In the genomic region with DNA sequence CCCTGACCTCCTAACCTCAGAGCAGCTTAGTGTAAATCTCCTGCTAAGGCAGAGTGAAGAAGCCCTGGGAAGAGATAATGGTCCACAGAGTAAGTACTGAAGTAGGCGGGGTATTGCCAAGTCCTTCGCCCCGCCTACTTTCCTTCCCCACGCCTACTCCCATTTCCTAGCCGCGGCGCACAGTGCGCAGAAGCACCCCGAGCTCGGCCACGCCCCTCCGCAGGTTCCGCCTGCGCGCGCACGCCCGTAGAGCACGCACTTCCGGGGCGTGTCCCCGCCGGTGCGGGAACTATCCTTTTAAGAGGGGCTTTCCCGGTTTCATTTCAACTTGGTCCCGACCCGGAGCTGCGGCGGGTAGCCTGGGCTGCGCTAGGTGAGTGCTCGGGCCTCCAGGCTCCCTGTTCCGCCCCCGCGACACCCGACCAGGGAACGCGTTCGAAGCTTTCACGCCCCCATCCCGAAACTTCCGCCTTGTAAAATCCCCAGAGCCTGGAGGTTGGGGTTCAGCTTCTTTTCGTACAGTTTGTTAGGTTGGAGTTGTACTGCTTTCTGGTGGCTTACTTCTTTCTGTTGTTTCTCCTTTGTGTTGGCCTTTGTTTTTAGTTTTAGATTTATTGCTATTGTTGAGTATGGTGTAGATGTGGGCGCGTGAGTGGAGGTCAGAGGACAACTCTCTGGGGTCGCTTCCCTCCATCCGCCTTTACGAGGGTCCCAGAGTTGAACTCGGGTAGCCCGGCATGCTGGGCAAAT, we compare ENCODE assay signal across 8 mouse cellular contexts. TPM values are rescaled to one million over a fixed set of nuclear protein-coding genes. Genes with fewer than 3 reads are reported as not detected.
DNase-seq lines count a peak whose midpoint lies in the region; ATAC-seq and TF ChIP-seq lines count a peak whose summit lies in the region.

A gene (plus strand): TSS at position 250 of the 750 bp plus-strand sequence.

- TF ChIP-seq CTCF in ES-Bruce4 (IDR thresholded peaks at IDR 0.05; ENCODE audit: low read depth, low read length), result no peak
- no peak for TF ChIP-seq CTCF in liver, postnatal 0 days (IDR thresholded peaks at IDR 0.05; ENCODE audit: low read depth)

- peak; percentile 46 for TF ChIP-seq POLR2A in ES-Bruce4 (IDR thresholded peaks at IDR 0.05; ENCODE audit: insufficient read depth, low read length)

- ATAC-seq in cerebellum, adult (ENCODE audit: insufficient number of reproducible peaks, low FRiP score, low TSS enrichment), result peak; percentile 95
- peak; percentile 99 for ATAC-seq in forebrain, embryonic 13.5 days
- peak; percentile 99 for ATAC-seq in liver, postnatal 0 days
- peak; percentile 99 for ATAC-seq in neural tube, embryonic 14.5 days (ENCODE audit: low read depth)

- WGBS in forebrain, embryonic 13.5 days, result under 1% methylated on average over 49 of the region's 49 CpGs
- under 1% methylated on average over 49 of the region's 49 CpGs for WGBS in large intestine, adult 2 months
- under 1% methylated on average over 49 of the region's 49 CpGs for WGBS in liver, postnatal 0 days (ENCODE audit: insufficient replicate concordance)
- WGBS in neural tube, embryonic 14.5 days, result under 1% methylated on average over 44 of the region's 49 CpGs

- no peaks in the 10 kb centered on the region for H3K4me1 ChIP-seq in ES-Bruce4 (ENCODE audit: control insufficient read depth, insufficient read depth, low read length)
- H3K4me1 ChIP-seq in forebrain, embryonic 13.5 days, result peaks cover 21% of the 10 kb centered on the region
- peaks cover 5% of the 10 kb centered on the region for H3K4me1 ChIP-seq in liver, postnatal 0 days (ENCODE audit: insufficient read depth)
- peaks cover 6% of the 10 kb centered on the region; the same call in 1 of the 2 replicates for H3K4me1 ChIP-seq in neural tube, embryonic 14.5 days (ENCODE audit: control insufficient read depth, insufficient read depth, low read length)

- peak within 1 kb of the TSS; percentile 91 for H3K4me2 ChIP-seq in forebrain, embryonic 13.5 days
- H3K4me2 ChIP-seq in liver, postnatal 0 days (ENCODE audit: low read depth, low read length), result peak within 1 kb of the TSS; percentile 94
- peak within 1 kb of the TSS; percentile 96 for H3K4me2 ChIP-seq in neural tube, embryonic 14.5 days (ENCODE audit: low read depth, low read length)

- peak within 1 kb of the TSS; percentile 89 for H3K4me3 ChIP-seq in ES-Bruce4 (ENCODE audit: low read depth, low read length)
- peak within 1 kb of the TSS; percentile 82 for H3K4me3 ChIP-seq in forebrain, embryonic 13.5 days
- H3K4me3 ChIP-seq in liver, postnatal 0 days (ENCODE audit: low read depth, low read length), result peak within 1 kb of the TSS; percentile 88
- H3K4me3 ChIP-seq in neural tube, embryonic 14.5 days (ENCODE audit: low read depth, low read length), result peak within 1 kb of the TSS; percentile 68

- peak; percentile 94 to 95 for DNase-seq in heart, postnatal 10 days
- peak; percentile 68 for DNase-seq in large intestine, adult 2 months (ENCODE audit: low read depth, low spot score)
- peak; percentile 99 for DNase-seq in liver, postnatal 0 days
- DNase-seq in testis, postnatal 10 days (ENCODE audit: low spot score), result peak; percentile 98

- H3K9ac ChIP-seq in ES-Bruce4 (ENCODE audit: low read depth, poor library complexity, severe bottlenecking), result peak within 1 kb of the TSS; percentile 72
- peak within 1 kb of the TSS; percentile 86 for H3K9ac ChIP-seq in forebrain, embryonic 13.5 days
- H3K9ac ChIP-seq in liver, postnatal 0 days (replicated peaks), result peak within 1 kb of the TSS; percentile 68
- H3K9ac ChIP-seq in neural tube, embryonic 14.5 days (replicated peaks; ENCODE audit: low read depth, low read length), result peak within 1 kb of the TSS; percentile 65

- no peak for TF ChIP-seq EP300 in ES-Bruce4 (IDR thresholded peaks at IDR 0.05; ENCODE audit: insufficient read depth, low read depth, low read length)
- 0 out of 2 replicates have a peak, but pooled peaks have one; percentile 26 for TF ChIP-seq EP300 in liver, postnatal 0 days (IDR thresholded peaks at IDR 0.05; ENCODE audit: low read depth)

- H3K9me3 ChIP-seq in ES-Bruce4 (replicated peaks; ENCODE audit: control insufficient read depth, insufficient read depth, low read length, poor library complexity, severe bottlenecking), result no peaks in the 10 kb centered on the region
- no peaks in the 10 kb centered on the region for H3K9me3 ChIP-seq in forebrain, embryonic 13.5 days (replicated peaks)
- H3K9me3 ChIP-seq in liver, postnatal 0 days (ENCODE audit: low read length), result no peaks in the 10 kb centered on the region
- no peaks in the 10 kb centered on the region for H3K9me3 ChIP-seq in neural tube, embryonic 14.5 days (ENCODE audit: control insufficient read depth, low read length)

- no peak within 1 kb of the TSS for H3K27ac ChIP-seq in ES-Bruce4 (ENCODE audit: insufficient read depth, low read length)
- peak within 1 kb of the TSS; percentile 5; the same call in 1 of the 2 replicates for H3K27ac ChIP-seq in forebrain, embryonic 13.5 days
- peak within 1 kb of the TSS; percentile 81 for H3K27ac ChIP-seq in liver, postnatal 0 days (ENCODE audit: low read depth)
- H3K27ac ChIP-seq in neural tube, embryonic 14.5 days (ENCODE audit: low read depth, low read length), result peak within 1 kb of the TSS; percentile 61

- intact Hi-C loops in heart, postnatal 10 days (cut with DNase I), result no loop called here

- no peaks in the 10 kb centered on the region for H3K27me3 ChIP-seq in ES-Bruce4 (ENCODE audit: control insufficient read depth, insufficient read depth, low read length, poor library complexity, severe bottlenecking)
- no peaks in the 10 kb centered on the region for H3K27me3 ChIP-seq in forebrain, embryonic 13.5 days
- no peaks in the 10 kb centered on the region for H3K27me3 ChIP-seq in liver, postnatal 0 days (ENCODE audit: insufficient read depth, low read length)
- no peaks in the 10 kb centered on the region for H3K27me3 ChIP-seq in neural tube, embryonic 14.5 days (ENCODE audit: control insufficient read depth, insufficient read depth, low read length)

- H3K36me3 ChIP-seq in ES-Bruce4 (ENCODE audit: control insufficient read depth, insufficient read depth, low read length, poor library complexity, severe bottlenecking), result no peaks in the 10 kb centered on the region
- H3K36me3 ChIP-seq in forebrain, embryonic 13.5 days (ENCODE audit: poor library complexity, severe bottlenecking), result no peaks in the 10 kb centered on the region
- no peaks in the 10 kb centered on the region for H3K36me3 ChIP-seq in liver, postnatal 0 days (replicated peaks; ENCODE audit: insufficient read depth, low read length)
- no peaks in the 10 kb centered on the region for H3K36me3 ChIP-seq in neural tube, embryonic 14.5 days (ENCODE audit: control insufficient read depth, insufficient read depth, low read length)

RNA-seq across cellular contexts. Expression of the gene that starts here (rescaled TPM):
- 58.4 and 59.1 TPM in 2 replicates for polyA plus RNA-seq in ES-Bruce4 (2011; ENCODE audit: insufficient read depth, insufficient read length, low read depth, missing spikeins)
- polyA plus RNA-seq in forebrain, embryonic 13.5 days (2015; fragmentation: Nextera tagmentation; extraction: Ambion mirVana), result 50.0 and 52.3 TPM in 2 replicates
- 10 to 100 TPM; 11.9 to 16.9 TPM for total RNA-seq in heart, postnatal 10 days (2021)
- polyA plus RNA-seq in large intestine, adult 2 months (2012; rRNA removed), result 5.1 and 6.4 TPM in 2 replicates
- 20.1 and 21.2 TPM in 2 replicates for polyA plus RNA-seq in liver, postnatal 0 days (2015; fragmentation: Nextera tagmentation; extraction: Ambion mirVana)
- 32.3 and 34.2 TPM in 2 replicates for polyA plus RNA-seq in neural tube, embryonic 14.5 days (2014; fragmentation: Nextera tagmentation; extraction: Ambion mirVana)
